Mouse (Mus musculus): Measurements from ENCODE around the gene Tchh. TPM values are rescaled to one million over a fixed set of nuclear protein-coding genes. Genes with fewer than 3 reads are reported as not detected.
A peak's percentile ranks its signal among the peaks of the same experiment; 100 is the strongest.

Gene Tchh
- polyA plus RNA-seq (2014; fragmentation: Nextera tagmentation; extraction: Ambion mirVana), result 0.25 and 0.40 TPM in 2 replicates

DNA sequence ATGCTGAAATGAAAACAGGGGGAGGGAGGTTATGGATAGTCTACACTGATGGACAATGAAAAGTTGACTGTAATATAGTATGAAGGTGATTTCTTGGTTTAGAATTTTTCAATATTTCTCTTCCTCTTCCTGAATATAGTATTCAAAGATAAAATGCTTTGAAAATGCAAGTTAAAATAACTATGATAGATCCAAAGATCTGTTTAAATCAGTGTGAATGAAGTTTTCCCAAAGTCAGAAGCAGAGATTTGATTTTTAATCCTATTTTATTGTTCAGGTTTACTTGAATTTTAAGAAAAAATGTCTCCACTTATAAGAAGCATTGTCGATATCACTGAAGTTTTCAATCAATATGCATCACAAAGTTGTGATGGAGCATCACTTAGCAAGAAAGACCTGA, at the start of gene Tchh:
TSS of gene Tchh (plus strand) at position 301 of the 400 bp plus-strand sequence.
- DNase-seq (ENCODE audit: low spot score) (no peak), ATAC-seq (replicated peaks; ENCODE audit: low FRiP score) (no peak)
- Histone ChIP-seq H3K36me3 (ENCODE audit: control insufficient read depth, insufficient read depth, low read length) (no peaks in the 10 kb centered on the region), H3K4me2 (ENCODE audit: low read depth, low read length, severe bottlenecking) (no peak within 1 kb of the TSS; the same call in 1 of the 2 replicates), H3K9ac (ENCODE audit: low read length) (no peak within 1 kb of the TSS), H3K4me3 (ENCODE audit: low read depth, low read length) (no peak within 1 kb of the TSS), H3K27ac (ENCODE audit: low read depth, low read length) (no peak within 1 kb of the TSS), H3K4me1 (replicated peaks; ENCODE audit: control insufficient read depth, insufficient read depth, low read length) (no peaks in the 10 kb centered on the region), H3K27me3 (ENCODE audit: control insufficient read depth, insufficient read depth, low read length) (peaks cover 14% of the 10 kb centered on the region; the same call in 1 of the 2 replicates), H3K9me3 (ENCODE audit: control insufficient read depth, low read length) (no peaks in the 10 kb centered on the region)
- WGBS, result 89% methylated on average over 1 of the region's 1 CpGs

GRCm38 (mm10) chr3:93393366-93393765, 48.8 kb upstream of the Tchh start, which contains the start of gene Rptn:
Rptn (plus strand) TSS chr3:93393699.
- Histone ChIP-seq H3K27me3 (ENCODE audit: control insufficient read depth, insufficient read depth, low read length) (no peaks in the 10 kb centered on the region), H3K36me3 (ENCODE audit: control insufficient read depth, insufficient read depth, low read length) (no peaks in the 10 kb centered on the region)

GRCm38 (mm10) chr3:93403936-93404335, 38.2 kb upstream of the Tchh start:
- Histone ChIP-seq H3K4me2 (ENCODE audit: low read depth, low read length, severe bottlenecking) (no peak overlapping the region), H3K9ac (ENCODE audit: low read length) (no peak overlapping the region), H3K27me3 (ENCODE audit: control insufficient read depth, insufficient read depth, low read length) (no peaks in the 10 kb centered on the region), H3K9me3 (ENCODE audit: control insufficient read depth, low read length) (no peaks in the 10 kb centered on the region), H3K36me3 (ENCODE audit: control insufficient read depth, insufficient read depth, low read length) (no peaks in the 10 kb centered on the region), H3K4me3 (ENCODE audit: low read depth, low read length) (no peak overlapping the region), H3K4me1 (replicated peaks; ENCODE audit: control insufficient read depth, insufficient read depth, low read length) (no peaks in the 10 kb centered on the region), H3K27ac (ENCODE audit: low read depth, low read length) (no peak overlapping the region)
- 88% methylated on average over 3 of the region's 3 CpGs for WGBS
- DNase-seq (ENCODE audit: low spot score), result no peak
- no peak for ATAC-seq (replicated peaks; ENCODE audit: low FRiP score)

More at GRCm38 (mm10) chr3:93393366-93393765, 48.8 kb upstream of the Tchh start, which contains the start of gene Rptn:
- Histone ChIP-seq H3K9ac (ENCODE audit: low read length) (no peak within 1 kb of the TSS), H3K27ac (ENCODE audit: low read depth, low read length) (no peak within 1 kb of the TSS), H3K9me3 (ENCODE audit: control insufficient read depth, low read length) (no peaks in the 10 kb centered on the region), H3K4me1 (replicated peaks; ENCODE audit: control insufficient read depth, insufficient read depth, low read length) (no peaks in the 10 kb centered on the region), H3K4me3 (ENCODE audit: low read depth, low read length) (no peak within 1 kb of the TSS), H3K4me2 (ENCODE audit: low read depth, low read length, severe bottlenecking) (no peak within 1 kb of the TSS)
- no peak for DNase-seq (ENCODE audit: low spot score)
- WGBS, result 88% methylated on average over 2 of the region's 2 CpGs
- no peak for ATAC-seq (replicated peaks; ENCODE audit: low FRiP score)

DNA sequence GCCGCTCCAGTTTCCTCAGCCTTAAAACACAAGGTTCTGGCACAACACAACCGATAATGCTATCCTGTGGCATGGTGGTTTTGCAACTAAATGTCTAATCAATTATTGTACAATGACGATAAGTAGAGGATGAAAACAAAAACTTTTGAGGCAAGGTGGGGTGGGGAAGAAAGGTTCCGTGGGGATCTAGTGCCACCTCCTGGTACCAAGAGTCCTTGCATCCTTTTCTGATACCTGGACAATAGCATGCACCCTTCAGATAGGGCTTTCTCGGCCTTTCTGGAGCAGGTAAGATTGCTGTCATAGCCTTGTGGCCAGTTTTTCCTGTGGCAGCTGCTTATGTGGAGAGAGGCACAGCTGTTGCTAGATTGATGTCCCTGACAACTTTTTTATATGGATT, 35.1 kb upstream of the Tchh start:
- H3K4me1 ChIP-seq (replicated peaks; ENCODE audit: control insufficient read depth, insufficient read depth, low read length), result no peaks in the 10 kb centered on the region
- H3K9ac ChIP-seq (ENCODE audit: low read length), result no peak overlapping the region
- WGBS, result 30% methylated on average over 5 of the region's 5 CpGs
- no peaks in the 10 kb centered on the region for H3K27me3 ChIP-seq (ENCODE audit: control insufficient read depth, insufficient read depth, low read length)
- ATAC-seq (replicated peaks; ENCODE audit: low FRiP score) (peak; percentile 65; the same call in 1 of the 2 replicates), DNase-seq (ENCODE audit: low spot score) (no peak)
- H3K4me2 ChIP-seq (ENCODE audit: low read depth, low read length, severe bottlenecking), result no peak overlapping the region
- H3K27ac ChIP-seq (ENCODE audit: low read depth, low read length), result no peak overlapping the region
- H3K36me3 ChIP-seq (ENCODE audit: control insufficient read depth, insufficient read depth, low read length), result no peaks in the 10 kb centered on the region
- H3K4me3 ChIP-seq (ENCODE audit: low read depth, low read length), result no peak overlapping the region
- H3K9me3 ChIP-seq (ENCODE audit: control insufficient read depth, low read length), result no peaks in the 10 kb centered on the region

- H3K4me2 ChIP-seq (ENCODE audit: low read depth, low read length, severe bottlenecking), result no peak overlapping the region
- H3K9ac ChIP-seq (ENCODE audit: low read length), result no peak overlapping the region
- no peaks in the 10 kb centered on the region for H3K36me3 ChIP-seq (ENCODE audit: control insufficient read depth, insufficient read depth, low read length)
- H3K9me3 ChIP-seq (ENCODE audit: control insufficient read depth, low read length), result no peaks in the 10 kb centered on the region
- H3K27me3 ChIP-seq (ENCODE audit: control insufficient read depth, insufficient read depth, low read length), result no peaks in the 10 kb centered on the region
- 25% methylated on average over 2 of the region's 2 CpGs for WGBS
- ATAC-seq (replicated peaks; ENCODE audit: low FRiP score) (no peak), DNase-seq (ENCODE audit: low spot score) (no peak)
- H3K4me1 ChIP-seq (replicated peaks; ENCODE audit: control insufficient read depth, insufficient read depth, low read length), result no peaks in the 10 kb centered on the region
- H3K4me3 ChIP-seq (ENCODE audit: low read depth, low read length), result no peak overlapping the region
- H3K27ac ChIP-seq (ENCODE audit: low read depth, low read length), result no peak overlapping the region
Observed at GRCm38 (mm10) chr3:93411905-93412304, 30.2 kb upstream of the Tchh start.

GRCm38 (mm10) chr3:93431673-93432072, 10.5 kb upstream of the Tchh start:
- DNase-seq (ENCODE audit: low spot score) (no peak), ATAC-seq (replicated peaks; ENCODE audit: low FRiP score) (no peak)
- Histone ChIP-seq H3K27me3 (ENCODE audit: control insufficient read depth, insufficient read depth, low read length) (no peaks in the 10 kb centered on the region), H3K27ac (ENCODE audit: low read depth, low read length) (no peak overlapping the region), H3K36me3 (ENCODE audit: control insufficient read depth, insufficient read depth, low read length) (no peaks in the 10 kb centered on the region), H3K9me3 (ENCODE audit: control insufficient read depth, low read length) (no peaks in the 10 kb centered on the region), H3K4me3 (ENCODE audit: low read depth, low read length) (no peak overlapping the region), H3K4me1 (replicated peaks; ENCODE audit: control insufficient read depth, insufficient read depth, low read length) (no peaks in the 10 kb centered on the region), H3K9ac (ENCODE audit: low read length) (no peak overlapping the region), H3K4me2 (ENCODE audit: low read depth, low read length, severe bottlenecking) (no peak overlapping the region)
- 41% methylated on average over 3 of the region's 3 CpGs for WGBS

GRCm38 (mm10) chr3:93443501-93444101, 1.5 kb downstream of the Tchh start:
- DNase-seq (ENCODE audit: low spot score) (peak; percentile 75), ATAC-seq (replicated peaks; ENCODE audit: low FRiP score) (peak; percentile 14; the same call in 1 of the 2 replicates)
- H3K9ac ChIP-seq (ENCODE audit: low read length), result peak overlapping the region; percentile 28
- under 1% methylated on average over 38 of the region's 38 CpGs for WGBS
- peaks cover 20% of the 10 kb centered on the region; the same call in 1 of the 2 replicates for H3K27me3 ChIP-seq (ENCODE audit: control insufficient read depth, insufficient read depth, low read length)
- H3K9me3 ChIP-seq (ENCODE audit: control insufficient read depth, low read length), result no peaks in the 10 kb centered on the region
- H3K4me3 ChIP-seq (ENCODE audit: low read depth, low read length), result peak overlapping the region; percentile 44
- no peaks in the 10 kb centered on the region for H3K36me3 ChIP-seq (ENCODE audit: control insufficient read depth, insufficient read depth, low read length)
- peaks cover 2% of the 10 kb centered on the region; the same call in 1 of the 2 replicates for H3K4me1 ChIP-seq (replicated peaks; ENCODE audit: control insufficient read depth, insufficient read depth, low read length)
- H3K27ac ChIP-seq (ENCODE audit: low read depth, low read length), result no peak overlapping the region
- H3K4me2 ChIP-seq (ENCODE audit: low read depth, low read length, severe bottlenecking), result peak overlapping the region; percentile 90

GRCm38 (mm10) chr3:93444343-93445164, 2.4 kb downstream of the Tchh start:
- H3K27me3 ChIP-seq (ENCODE audit: control insufficient read depth, insufficient read depth, low read length), result peaks cover 20% of the 10 kb centered on the region; the same call in 1 of the 2 replicates
- peak; percentile 84 for ATAC-seq (replicated peaks; ENCODE audit: low FRiP score)
- peak overlapping the region; percentile 90 for H3K4me2 ChIP-seq (ENCODE audit: low read depth, low read length, severe bottlenecking)
- H3K4me1 ChIP-seq (replicated peaks; ENCODE audit: control insufficient read depth, insufficient read depth, low read length), result peaks cover 2% of the 10 kb centered on the region; the same call in 1 of the 2 replicates
- H3K4me3 ChIP-seq (ENCODE audit: low read depth, low read length), result peak overlapping the region; percentile 44
- H3K9ac ChIP-seq (ENCODE audit: low read length), result peak overlapping the region; percentile 57
- peak; percentile 87 for DNase-seq (ENCODE audit: low spot score)
- H3K27ac ChIP-seq (ENCODE audit: low read depth, low read length), result no peak overlapping the region
- H3K36me3 ChIP-seq (ENCODE audit: control insufficient read depth, insufficient read depth, low read length), result no peaks in the 10 kb centered on the region
- no peaks in the 10 kb centered on the region for H3K9me3 ChIP-seq (ENCODE audit: control insufficient read depth, low read length)
- WGBS, result under 1% methylated on average over 56 of the region's 56 CpGs
